Mouse (Mus musculus) E14TG2a.4 (cell line): ENCODE data around the gene Plin4.

Source experiments
- CTCF ChIP-seq: conservative IDR thresholded peaks from 2 replicates; pipeline ENCODE4 v1.5.1; 2014; ENCODE audit warnings: low read length
- POU5F1 ChIP-seq: IDR thresholded peaks from 2 replicates; pipeline ENCODE4 v1.6.1; 2014; ENCODE audit warnings: low read length, borderline replicate concordance

- no peak for TF ChIP-seq CTCF
- no peak for TF ChIP-seq POU5F1
Measured at GRCm38 (mm10) chr17:56144546-56144945, 34.9 kb upstream of the Plin4 start.
